Mouse (Mus musculus) cerebellum, adult 2 months (tissue): ENCODE data around the gene Tubb2b.

Experiments
- CTCF ChIP-seq: fragments of 200-500 bp; IDR thresholded peaks from 2 replicates; pipeline ENCODE4 v1.5.1; 2011; ENCODE audit warnings: low read depth, mild to moderate bottlenecking, control low read depth, low read length, moderate library complexity, borderline replicate concordance; ENCODE audit not compliant: insufficient read depth
- POLR2A ChIP-seq: fragments of 200-500 bp; IDR thresholded peaks from 2 replicates; pipeline ENCODE4 v1.6.1; 2011; ENCODE audit warnings: low read length, control low read depth, borderline replicate concordance; ENCODE audit not compliant: insufficient read depth

DNA sequence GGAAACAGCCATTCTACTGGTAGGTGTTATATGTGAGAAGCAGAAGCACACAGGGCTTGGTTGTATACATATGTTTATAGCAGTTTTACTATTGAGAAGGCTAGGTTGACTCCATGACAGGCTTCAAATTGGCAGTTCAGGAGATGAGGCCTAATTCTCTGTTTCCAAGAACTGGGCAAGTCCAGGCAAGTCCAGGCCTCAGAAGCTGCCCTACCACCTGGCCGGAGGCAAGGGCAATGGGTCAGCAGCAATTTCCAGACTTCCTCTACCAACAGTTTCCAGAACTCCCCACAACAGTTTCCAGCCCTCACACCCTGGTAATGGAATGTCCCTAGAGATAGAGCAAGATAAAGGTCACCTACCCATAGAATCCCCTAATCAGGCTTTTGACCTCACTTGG, 29.7 kb upstream of the Tubb2b start:
- no peak for TF ChIP-seq CTCF
- no peak for TF ChIP-seq POLR2A
